Mouse (Mus musculus) megakaryocyte-erythroid progenitor cell, adult 5-6 weeks (primary cell): Measurements from ENCODE around the gene Slc39a8. TPM values are rescaled to one million over a fixed set of nuclear protein-coding genes. Genes with fewer than 3 reads are reported as not detected.

ENCODE experiments used
- ATAC-seq: replicated peaks from 2 replicates; pipeline ENCODE4 v1.8.0; 2016; ENCODE audit warnings: mild to moderate bottlenecking, inconsistent platforms; ENCODE audit not compliant: severe bottlenecking, poor library complexity, low FRiP score, low TSS enrichment
- total RNA-seq, 2 experiments: library from RNA; stranded (forward) in 1 of 2; stranded (reverse) in 1 of 2; fragments of 200-1000, 215-1000 nt in 1 of 2; fragments of >200 nt in 1 of 2; fragmentation: Nextera tagmentation in 1 of 2; gene quantifications; 2 replicates each; pipeline ENCODE4 v1.2.3; 2014 to 2017

Gene Slc39a8
- total RNA-seq, 2 experiments from 2014 or later: 31.0 to 39.1 TPM

GRCm38 (mm10) chr3:135843707-135844106, 18.6 kb downstream of the Slc39a8 start:
- ATAC-seq: peak; percentile 85

GRCm38 (mm10) chr3:135844835-135845234, 19.8 kb downstream of the Slc39a8 start:
- ATAC-seq: no peak

- no peak for ATAC-seq
These were observed 20.8 kb downstream of the Slc39a8 start for GRCm38 (mm10) chr3:135845860-135846259.

- no peak for ATAC-seq
These were observed 26.5 kb downstream of the Slc39a8 start for GRCm38 (mm10) chr3:135851607-135852006.

GRCm38 (mm10) chr3:135853604-135854297, 28.7 kb downstream of the Slc39a8 start:
- ATAC-seq: peak; percentile 30

- ATAC-seq: peak; percentile 90
These were observed 29.4 kb downstream of the Slc39a8 start for GRCm38 (mm10) chr3:135854298-135854984.

- ATAC-seq: no peak
These were observed 29.9 kb downstream of the Slc39a8 start for GRCm38 (mm10) chr3:135854985-135855340.

- ATAC-seq: no peak
These were observed 31.2 kb downstream of the Slc39a8 start for GRCm38 (mm10) chr3:135856303-135856702.

GRCm38 (mm10) chr3:135857134-135857533, 32.1 kb downstream of the Slc39a8 start:
- ATAC-seq: no peak

GRCm38 (mm10) chr3:135859431-135859830, 34.4 kb downstream of the Slc39a8 start:
- ATAC-seq: no peak

- peak; percentile 79 for ATAC-seq
These were observed 37.7 kb downstream of the Slc39a8 start for GRCm38 (mm10) chr3:135862804-135863203.

GRCm38 (mm10) chr3:135869041-135869440, 44.0 kb downstream of the Slc39a8 start:
- ATAC-seq: no peak

- ATAC-seq: no peak
These were observed 47.2 kb downstream of the Slc39a8 start for GRCm38 (mm10) chr3:135872325-135872724.

GRCm38 (mm10) chr3:135873596-135873995, 48.5 kb downstream of the Slc39a8 start:
- ATAC-seq: no peak

GRCm38 (mm10) chr3:135878048-135878447, 53.0 kb downstream of the Slc39a8 start:
- no peak for ATAC-seq

GRCm38 (mm10) chr3:135885927-135886658, 61.0 kb downstream of the Slc39a8 start:
- no peak for ATAC-seq

- ATAC-seq: peak; percentile 71
These were observed 61.6 kb downstream of the Slc39a8 start for GRCm38 (mm10) chr3:135886659-135887027.

- no peak for ATAC-seq
These were observed 62.2 kb downstream of the Slc39a8 start for GRCm38 (mm10) chr3:135887033-135887855.

- ATAC-seq: no peak
These were observed 62.7 kb downstream of the Slc39a8 start for GRCm38 (mm10) chr3:135887856-135888155.

- peak; percentile 83 for ATAC-seq
These were observed 64.3 kb downstream of the Slc39a8 start for GRCm38 (mm10) chr3:135889401-135889800.
